Mouse (Mus musculus): ENCODE data around the gene Padi3. TPM values are rescaled to one million over a fixed set of nuclear protein-coding genes. Genes with fewer than 3 reads are reported as not detected.
A peak's percentile ranks its signal among the peaks of the same experiment; 100 is the strongest.

Gene Padi3
- polyA plus RNA-seq, 1 experiment from 2014 or later: 0.59 TPM

GRCm38 (mm10) chr4:140743086-140743485 is 67.4 kb downstream of the Padi3 start:
- Histone ChIP-seq H3K9me3 (no peaks in the 10 kb centered on the region), H3K9ac (no peak overlapping the region), H3K36me3 (no peaks in the 10 kb centered on the region), H3K4me3 (no peak overlapping the region), H3K27ac (no peak overlapping the region), H3K4me2 (no peak overlapping the region), H3K27me3 (no peaks in the 10 kb centered on the region), H3K4me1 (peaks cover 5% of the 10 kb centered on the region)
- WGBS: 45% methylated on average over 4 of the region's 4 CpGs
- ATAC-seq (ENCODE audit: insufficient number of reproducible peaks, low FRiP score, low TSS enrichment, low read depth): no peak

GRCm38 (mm10) chr4:140742543-140742942 is 67.9 kb downstream of the Padi3 start, which contains the start of gene Padi6:
TSS of gene Padi6 (minus strand) at chr4:140742643.
- WGBS: 56% methylated on average over 2 of the region's 2 CpGs
- no peak within 1 kb of the TSS for H3K9ac ChIP-seq
- H3K4me3 ChIP-seq: no peak within 1 kb of the TSS
- no peak within 1 kb of the TSS for H3K27ac ChIP-seq
- H3K4me1 ChIP-seq: no peaks in the 10 kb centered on the region; the same call in 1 of the 2 replicates
- H3K4me2 ChIP-seq: no peak within 1 kb of the TSS
- ATAC-seq (ENCODE audit: insufficient number of reproducible peaks, low FRiP score, low TSS enrichment, low read depth): no peak
- H3K36me3 ChIP-seq: no peaks in the 10 kb centered on the region
- H3K9me3 ChIP-seq: no peaks in the 10 kb centered on the region
- no peaks in the 10 kb centered on the region for H3K27me3 ChIP-seq

GRCm38 (mm10) chr4:140741401-140741800 is 69.0 kb downstream of the Padi3 start:
- H3K4me2 ChIP-seq: no peak overlapping the region
- H3K27ac ChIP-seq: no peak overlapping the region
- H3K4me3 ChIP-seq: no peak overlapping the region
- H3K9me3 ChIP-seq: no peaks in the 10 kb centered on the region
- WGBS: 82% methylated on average over 6 of the region's 6 CpGs
- no peaks in the 10 kb centered on the region for H3K27me3 ChIP-seq
- 0 out of 2 replicates have a peak, but pooled peaks have one; percentile 12 for ATAC-seq (ENCODE audit: insufficient number of reproducible peaks, low FRiP score, low TSS enrichment, low read depth)
- H3K9ac ChIP-seq: no peak overlapping the region
- no peaks in the 10 kb centered on the region for H3K36me3 ChIP-seq
- no peaks in the 10 kb centered on the region for H3K4me1 ChIP-seq

- no peak overlapping the region for H3K4me2 ChIP-seq
- no peaks in the 10 kb centered on the region for H3K27me3 ChIP-seq
- no peak overlapping the region for H3K27ac ChIP-seq
- no peak for ATAC-seq (ENCODE audit: insufficient number of reproducible peaks, low FRiP score, low TSS enrichment, low read depth)
- H3K4me1 ChIP-seq: no peaks in the 10 kb centered on the region
- 78% methylated on average over 11 of the region's 11 CpGs for whole genome bisulfite sequencing
- no peak overlapping the region for H3K4me3 ChIP-seq
- no peaks in the 10 kb centered on the region for H3K9me3 ChIP-seq
- no peaks in the 10 kb centered on the region for H3K36me3 ChIP-seq
- H3K9ac ChIP-seq: no peak overlapping the region
These were observed 69.8 kb downstream of the Padi3 start for GRCm38 (mm10) chr4:140740655-140741054.

Other genes starting within 250 kb of the Padi3 start
- gene Arhgef10l, start 144.6 kb downstream of the Padi3 start, polyA plus RNA-seq (2015; fragmentation: Nextera tagmentation; extraction: Ambion mirVana): 22.4 and 23.0 TPM in 2 replicates
- gene Rcc2, start 110.1 kb downstream of the Padi3 start, polyA plus RNA-seq (2015; fragmentation: Nextera tagmentation; extraction: Ambion mirVana): 31.0 and 32.5 TPM in 2 replicates
- not detected in 2 replicates for gene Padi6, start 68.0 kb downstream of the Padi3 start, polyA plus RNA-seq (2015; fragmentation: Nextera tagmentation; extraction: Ambion mirVana)
- 0.19 and 0.56 TPM in 2 replicates for gene Padi4, start 36.4 kb downstream of the Padi3 start, polyA plus RNA-seq (2015; fragmentation: Nextera tagmentation; extraction: Ambion mirVana)
- 0.14 and 0.20 TPM in 2 replicates for gene Padi1, start 35.1 kb upstream of the Padi3 start, polyA plus RNA-seq (2015; fragmentation: Nextera tagmentation; extraction: Ambion mirVana)
- 4.3 and 10.5 TPM in 2 replicates for gene Padi2, start 95.7 kb upstream of the Padi3 start, polyA plus RNA-seq (2015; fragmentation: Nextera tagmentation; extraction: Ambion mirVana)
- gene Sdhb, start 150.6 kb upstream of the Padi3 start, polyA plus RNA-seq (2015; fragmentation: Nextera tagmentation; extraction: Ambion mirVana): 333 and 348 TPM in 2 replicates
- 37.3 and 41.0 TPM in 2 replicates for gene Atp13a2, start 176.2 kb upstream of the Padi3 start, polyA plus RNA-seq (2015; fragmentation: Nextera tagmentation; extraction: Ambion mirVana)
- gene Mfap2, start 199.8 kb upstream of the Padi3 start, polyA plus RNA-seq (2015; fragmentation: Nextera tagmentation; extraction: Ambion mirVana): 958 and 1,066 TPM in 2 replicates
- gene Crocc, start 249.9 kb upstream of the Padi3 start, polyA plus RNA-seq (2015; fragmentation: Nextera tagmentation; extraction: Ambion mirVana): 4.0 and 5.8 TPM in 2 replicates

Measured in limb, embryonic 15.5 days (tissue).